Mouse (Mus musculus) retina, adult 2 months (tissue): ENCODE measurements around the gene Atg7.

ENCODE experiments used
- DNase-seq: peaks from one replicate; pipeline ENCODE4 v3.0.0-alpha.2; 2012; ENCODE audit warnings: low read depth, low spot score

The Atg7 gene

GRCm38 (mm10) chr6:114782486-114782885 lies 139.6 kb downstream of the Atg7 start:
- DNase-seq, result no peak

- no peak for DNase-seq
Measured at GRCm38 (mm10) chr6:114786461-114786860, 143.6 kb downstream of the Atg7 start.

GRCm38 (mm10) chr6:114787606-114788005 lies 144.7 kb downstream of the Atg7 start:
- no peak for DNase-seq

- no peak for DNase-seq
Measured at GRCm38 (mm10) chr6:114788663-114789062, 145.8 kb downstream of the Atg7 start.

- no peak for DNase-seq
Measured at GRCm38 (mm10) chr6:114790084-114790483, 147.2 kb downstream of the Atg7 start.

GRCm38 (mm10) chr6:114790902-114791301 lies 148.0 kb downstream of the Atg7 start:
- no peak for DNase-seq

- DNase-seq, result no peak
Measured at GRCm38 (mm10) chr6:114791846-114792245, 148.9 kb downstream of the Atg7 start.

GRCm38 (mm10) chr6:114794706-114795105 lies 151.8 kb downstream of the Atg7 start:
- no peak for DNase-seq

- no peak for DNase-seq
Measured at GRCm38 (mm10) chr6:114795706-114796325, 152.9 kb downstream of the Atg7 start.

- DNase-seq, result no peak
Measured at GRCm38 (mm10) chr6:114797901-114798300, 155.0 kb downstream of the Atg7 start.

GRCm38 (mm10) chr6:114798715-114799114 lies 155.8 kb downstream of the Atg7 start:
- no peak for DNase-seq

- DNase-seq, result no peak
Measured at GRCm38 (mm10) chr6:114800291-114800965, 157.5 kb downstream of the Atg7 start.

- no peak for DNase-seq
Measured at GRCm38 (mm10) chr6:114803915-114804535, 161.1 kb downstream of the Atg7 start.

- DNase-seq, result no peak
Measured at GRCm38 (mm10) chr6:114804866-114805265, 162.0 kb downstream of the Atg7 start.

GRCm38 (mm10) chr6:114805927-114806326 lies 163.0 kb downstream of the Atg7 start:
- DNase-seq, result no peak

- no peak for DNase-seq
Measured at GRCm38 (mm10) chr6:114807474-114807873, 164.6 kb downstream of the Atg7 start.

GRCm38 (mm10) chr6:114808654-114809430 lies 165.9 kb downstream of the Atg7 start:
- no peak for DNase-seq

GRCm38 (mm10) chr6:114809431-114809811 lies 166.5 kb downstream of the Atg7 start:
- no peak for DNase-seq

- DNase-seq, result no peak
Measured at GRCm38 (mm10) chr6:114812322-114812721, 169.4 kb downstream of the Atg7 start.

GRCm38 (mm10) chr6:114812779-114813178 lies 169.9 kb downstream of the Atg7 start:
- no peak for DNase-seq

GRCm38 (mm10) chr6:114814199-114814881 lies 171.4 kb downstream of the Atg7 start:
- DNase-seq, result no peak
